Mouse (Mus musculus) testis, adult 2 months (tissue): ENCODE data around the gene Ipcef1. TPM values are rescaled to one million over a fixed set of nuclear protein-coding genes. Genes with fewer than 3 reads are reported as not detected.

ENCODE experiments used
- H3K27ac ChIP-seq: fragments of 200-500 bp; 2 replicates; pipeline ENCODE4 v1.5.1; 2012; ENCODE audit warnings: low read depth, low read length; ENCODE audit not compliant: control insufficient read depth, insufficient read depth
- H3K27me3 ChIP-seq: fragments of 200-500 bp; 2 replicates; pipeline ENCODE4 v1.6.1; 2012; ENCODE audit warnings: mild to moderate bottlenecking, low read length, moderate library complexity; ENCODE audit not compliant: control insufficient read depth, insufficient read depth
- H3K36me3 ChIP-seq: fragments of 200-500 bp; 2 replicates; pipeline ENCODE4 v1.6.1; 2012; ENCODE audit warnings: mild to moderate bottlenecking, low read length; ENCODE audit not compliant: control insufficient read depth, insufficient read depth
- H3K4me1 ChIP-seq: fragments of 200-500 bp; 2 replicates; pipeline ENCODE4 v1.6.1; 2012; ENCODE audit warnings: low read length; ENCODE audit not compliant: control insufficient read depth, insufficient read depth
- H3K4me3 ChIP-seq: fragments of 200-500 bp; 2 replicates; pipeline ENCODE4 v1.5.1; 2012; ENCODE audit warnings: low read depth, mild to moderate bottlenecking, low read length, moderate library complexity, mixed read lengths; ENCODE audit not compliant: control insufficient read depth
- CTCF ChIP-seq: fragments of 200-500 bp; IDR thresholded peaks from 2 replicates; pipeline ENCODE4 v1.5.1; 2012; ENCODE audit warnings: low read depth, mild to moderate bottlenecking, inconsistent platforms, low read length, moderate library complexity; ENCODE audit not compliant: control insufficient read depth, insufficient read depth, insufficient replicate concordance
- POLR2A ChIP-seq: fragments of 200-500 bp; IDR thresholded peaks from 2 replicates; pipeline ENCODE4 v1.6.1; 2012; ENCODE audit warnings: low read depth, mild to moderate bottlenecking, inconsistent platforms, low read length, moderate library complexity; ENCODE audit not compliant: control insufficient read depth
- polyA plus RNA-seq: library from polyadenylated mRNA; depleted of rRNA; stranded (reverse); fragments of >200 nt; gene quantifications from 2 replicates; pipeline ENCODE4 v1.2.3, GENCODE M21; 2012

The Ipcef1 gene
- polyA plus RNA-seq, 1 experiment: not detected

GRCm38 (mm10) chr10:6968334-6968733, 83.9 kb downstream of the Ipcef1 start:
- H3K36me3 ChIP-seq: no peaks in the 10 kb centered on the region
- H3K4me1 ChIP-seq: no peaks in the 10 kb centered on the region
- no peaks in the 10 kb centered on the region for H3K27me3 ChIP-seq
- TF ChIP-seq CTCF (no peak), POLR2A (no peak)
- no peak overlapping the region for H3K4me3 ChIP-seq
- H3K27ac ChIP-seq: no peak overlapping the region

DNA sequence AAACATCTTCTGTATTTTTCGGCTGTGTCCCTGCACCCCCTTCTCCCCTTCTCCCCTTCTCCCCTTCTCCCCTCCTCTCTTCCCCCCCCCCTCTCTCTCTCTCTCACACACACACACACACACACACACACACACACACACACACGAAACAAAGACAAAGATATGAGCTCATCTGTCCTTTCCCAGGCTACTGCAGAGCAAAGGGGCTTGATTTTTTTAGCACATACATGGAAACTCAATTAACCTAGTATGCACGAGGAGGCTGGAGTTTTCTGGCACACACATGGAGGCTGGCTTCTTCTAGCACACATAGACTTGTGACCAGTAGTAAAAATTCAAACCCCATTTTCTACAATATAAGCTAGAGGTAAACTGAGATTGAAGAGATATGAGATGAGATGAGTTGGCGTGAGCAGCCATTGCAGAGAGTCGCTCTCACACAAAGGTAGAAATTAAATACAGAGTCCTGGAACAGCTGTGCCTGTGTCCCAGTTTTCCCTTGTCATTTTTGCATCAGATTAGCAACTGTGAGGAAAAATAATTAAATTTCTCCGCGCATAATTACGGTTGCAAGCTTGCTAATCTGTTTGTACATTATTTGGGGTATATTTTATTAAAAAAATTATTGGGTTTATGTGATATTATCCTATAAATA, 84.6 kb downstream of the Ipcef1 start:
- TF ChIP-seq POLR2A (no peak), CTCF (no peak)
- no peaks in the 10 kb centered on the region for H3K36me3 ChIP-seq
- H3K4me1 ChIP-seq: no peaks in the 10 kb centered on the region
- H3K4me3 ChIP-seq: no peak overlapping the region
- H3K27ac ChIP-seq: no peak overlapping the region
- no peaks in the 10 kb centered on the region for H3K27me3 ChIP-seq

DNA sequence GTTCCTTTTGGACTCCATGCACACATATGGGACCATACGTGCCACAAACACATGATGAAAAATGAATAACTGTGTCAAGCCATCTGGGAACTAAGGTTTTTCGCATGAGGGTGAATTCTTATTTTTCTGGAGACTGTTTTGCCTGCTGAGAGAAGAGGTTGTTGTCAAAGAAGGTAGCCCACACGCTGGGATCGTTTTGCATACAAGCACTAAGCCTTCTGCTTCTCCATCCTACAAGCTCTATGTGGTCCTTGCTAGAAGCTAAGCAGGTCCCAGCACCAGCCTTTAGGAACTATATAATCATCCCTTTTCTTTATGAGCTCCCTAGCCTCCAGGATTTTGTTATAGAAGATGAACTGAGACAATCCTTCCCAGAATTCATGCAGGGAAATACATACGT, 93.5 kb downstream of the Ipcef1 start:
- Histone ChIP-seq H3K27me3 (no peaks in the 10 kb centered on the region), H3K36me3 (no peaks in the 10 kb centered on the region), H3K4me3 (no peak overlapping the region), H3K4me1 (no peaks in the 10 kb centered on the region), H3K27ac (no peak overlapping the region)
- no peak for TF ChIP-seq POLR2A
- no peak for TF ChIP-seq CTCF

DNA sequence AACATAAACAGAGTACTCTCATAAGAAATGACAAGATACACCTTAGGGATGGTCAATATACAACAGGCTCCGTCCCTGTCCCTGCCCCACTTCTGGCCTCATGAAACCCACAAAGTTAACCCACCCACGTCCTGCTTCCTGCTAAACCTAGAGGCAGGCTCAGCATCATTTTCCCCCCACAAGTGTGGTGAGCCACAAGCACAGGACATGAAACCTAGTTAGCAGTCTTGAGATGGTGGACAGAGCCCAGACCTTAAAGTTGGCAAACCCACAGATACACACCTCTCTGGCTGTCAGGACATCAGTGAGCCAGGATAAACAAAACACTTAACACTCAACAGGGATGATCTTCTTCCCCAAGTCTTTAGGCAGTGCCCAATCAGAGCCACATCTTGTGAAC, 95.9 kb downstream of the Ipcef1 start:
- Histone ChIP-seq H3K4me3 (no peak overlapping the region), H3K4me1 (no peaks in the 10 kb centered on the region), H3K36me3 (no peaks in the 10 kb centered on the region), H3K27me3 (no peaks in the 10 kb centered on the region), H3K27ac (no peak overlapping the region)
- no peak for TF ChIP-seq CTCF
- TF ChIP-seq POLR2A: no peak

DNA sequence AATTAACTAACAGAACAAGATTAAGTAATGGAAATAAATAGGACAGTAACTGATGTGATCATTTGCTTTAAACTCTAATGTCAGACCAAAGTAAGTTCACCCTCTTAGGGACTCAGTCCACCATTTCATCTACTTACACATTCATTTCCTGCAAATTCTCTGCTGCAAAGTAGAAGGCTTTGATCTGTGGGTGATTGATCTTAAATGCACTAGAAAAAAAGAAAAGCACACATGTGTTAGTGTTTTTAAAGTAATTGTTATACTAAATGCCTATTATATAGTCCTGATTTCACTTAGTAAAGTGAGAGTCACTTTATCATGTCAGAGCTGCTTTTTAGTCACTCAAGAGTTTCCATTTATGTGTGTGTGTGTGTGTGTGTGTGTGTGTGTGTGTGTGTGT, 97.7 kb downstream of the Ipcef1 start:
- Histone ChIP-seq H3K4me3 (no peak overlapping the region), H3K27me3 (no peaks in the 10 kb centered on the region), H3K36me3 (no peaks in the 10 kb centered on the region), H3K4me1 (no peaks in the 10 kb centered on the region), H3K27ac (no peak overlapping the region)
- TF ChIP-seq CTCF (no peak), POLR2A (no peak)

GRCm38 (mm10) chr10:6953115-6953514, 99.2 kb downstream of the Ipcef1 start:
- no peaks in the 10 kb centered on the region for H3K27me3 ChIP-seq
- H3K4me1 ChIP-seq: no peaks in the 10 kb centered on the region
- H3K36me3 ChIP-seq: no peaks in the 10 kb centered on the region
- H3K4me3 ChIP-seq: no peak overlapping the region
- H3K27ac ChIP-seq: no peak overlapping the region
- TF ChIP-seq CTCF: no peak

DNA sequence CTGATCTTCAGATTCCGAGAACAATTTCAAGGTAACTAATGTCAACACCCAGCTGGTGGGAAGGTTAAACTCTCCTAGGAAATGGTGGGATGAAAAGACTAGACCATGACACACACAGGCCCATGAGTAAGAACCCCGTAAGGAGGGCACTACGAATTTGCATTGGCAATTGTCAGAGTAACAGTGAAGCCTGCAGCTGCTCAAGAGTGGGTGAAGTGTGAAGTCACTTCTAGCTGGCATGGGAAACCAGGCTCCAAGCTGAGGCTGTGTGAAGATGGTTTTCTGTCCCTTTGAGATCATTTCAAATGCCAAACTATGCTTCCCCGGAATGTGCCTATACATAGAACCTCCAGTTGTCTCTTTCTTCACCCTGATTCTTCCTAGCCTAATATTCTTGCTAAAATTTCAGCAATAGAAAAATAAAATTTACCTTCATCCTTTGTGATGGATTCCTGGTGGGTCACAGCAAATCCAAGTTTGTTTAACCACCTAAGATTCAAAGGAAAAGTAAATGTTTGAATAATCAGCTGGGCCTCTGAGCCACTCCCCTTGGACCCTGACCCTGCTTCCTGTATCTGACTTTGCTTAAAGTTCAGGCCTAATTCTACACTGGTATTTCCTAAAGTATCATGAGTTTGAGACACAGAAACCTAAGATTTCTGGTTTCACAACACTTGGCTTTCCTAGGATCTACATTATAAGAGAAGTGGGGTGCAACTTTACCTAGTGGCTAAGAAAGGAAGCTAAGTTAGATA, 115.4 kb downstream of the Ipcef1 start:
- no peak overlapping the region for H3K27ac ChIP-seq
- H3K4me3 ChIP-seq: no peak overlapping the region
- H3K4me1 ChIP-seq: no peaks in the 10 kb centered on the region
- TF ChIP-seq POLR2A (no peak), CTCF (no peak)
- H3K36me3 ChIP-seq: no peaks in the 10 kb centered on the region
- no peaks in the 10 kb centered on the region for H3K27me3 ChIP-seq

GRCm38 (mm10) chr10:6934776-6935175, 117.5 kb downstream of the Ipcef1 start:
- no peaks in the 10 kb centered on the region for H3K27me3 ChIP-seq
- H3K27ac ChIP-seq: no peak overlapping the region

More at GRCm38 (mm10) chr10:6934776-6935175, 117.5 kb downstream of the Ipcef1 start:
- H3K4me1 ChIP-seq: no peaks in the 10 kb centered on the region
- TF ChIP-seq CTCF (no peak), POLR2A (no peak)
- H3K36me3 ChIP-seq: no peaks in the 10 kb centered on the region
- H3K4me3 ChIP-seq: no peak overlapping the region
